Mouse (Mus musculus) cerebellum, postnatal 10 days (tissue): Measurements from ENCODE around the gene Medag.

Source experiments
- DNase-seq, 2 experiments: peaks; one replicate each; pipeline ENCODE4 v3.0.0; 2021; ENCODE audit warnings: mixed read lengths in 2 of 2

Medag gene

GRCm38 (mm10) chr5:149430943-149431342 lies 19.4 kb downstream of the Medag start:
- DNase-seq, result no peak

GRCm38 (mm10) chr5:149433618-149434017 lies 22.1 kb downstream of the Medag start:
- no peak for DNase-seq

- DNase-seq, result no peak
These were observed 22.7 kb downstream of the Medag start for GRCm38 (mm10) chr5:149434141-149434690.

GRCm38 (mm10) chr5:149436541-149436940 lies 25.0 kb downstream of the Medag start:
- DNase-seq, result no peak

- no peak for DNase-seq
These were observed 25.6 kb downstream of the Medag start for GRCm38 (mm10) chr5:149437150-149437549.

GRCm38 (mm10) chr5:149439531-149440179 lies 28.1 kb downstream of the Medag start, which contains the start of gene Tex26:
Tex26 (plus strand) TSS chr5:149439660.
- DNase-seq, result peak; percentile 87 to 91

- DNase-seq, result peak; percentile 99
These were observed 28.6 kb downstream of the Medag start for GRCm38 (mm10) chr5:149440180-149440573.

GRCm38 (mm10) chr5:149441646-149442276 lies 30.2 kb downstream of the Medag start:
- DNase-seq, result peak; percentile 76 to 79

- peak; percentile 86 to 91 for DNase-seq
These were observed 30.7 kb downstream of the Medag start for GRCm38 (mm10) chr5:149442277-149442660.

- peak; percentile 90 to 94 for DNase-seq
These were observed 32.9 kb downstream of the Medag start for GRCm38 (mm10) chr5:149444451-149444850.

GRCm38 (mm10) chr5:149446495-149446894 lies 34.9 kb downstream of the Medag start:
- no peak for DNase-seq

GRCm38 (mm10) chr5:149447733-149448132 lies 36.2 kb downstream of the Medag start:
- DNase-seq, result peak; percentile 36 to 57

GRCm38 (mm10) chr5:149449406-149449805 lies 37.9 kb downstream of the Medag start:
- DNase-seq, result peak; percentile 69 to 74

- no peak for DNase-seq
These were observed 39.7 kb downstream of the Medag start for GRCm38 (mm10) chr5:149451209-149451681.

GRCm38 (mm10) chr5:149454281-149454680 lies 42.7 kb downstream of the Medag start:
- peak; percentile 80 to 81 for DNase-seq

- peak in 1 of 2 experiments; percentile 41 for DNase-seq
These were observed 45.0 kb downstream of the Medag start for GRCm38 (mm10) chr5:149456544-149456943.

- no peak for DNase-seq
These were observed 50.5 kb downstream of the Medag start for GRCm38 (mm10) chr5:149462071-149462470.

GRCm38 (mm10) chr5:149465305-149465704 lies 53.8 kb downstream of the Medag start:
- DNase-seq, result peak in 1 of 2 experiments; percentile 39

- peak; percentile 37 to 57 for DNase-seq
These were observed 62.6 kb downstream of the Medag start for GRCm38 (mm10) chr5:149474142-149474541.

- DNase-seq, result no peak
These were observed 63.3 kb downstream of the Medag start for GRCm38 (mm10) chr5:149474701-149475468.
